Mouse (Mus musculus) layer of hippocampus, adult 6 months (tissue): ENCODE results near the gene Pi4k2b. TPM values are rescaled to one million over a fixed set of nuclear protein-coding genes. Genes with fewer than 3 reads are reported as not detected.

Experiments
- long read RNA-seq, 2 experiments: library from polyadenylated mRNA; unstranded; transcript quantifications; one replicate each; pipeline ENCODE4 v2.0.0; 2019 to 2020
- polyA plus RNA-seq: library from polyadenylated mRNA; unstranded; fragments of <200 nt; fragmentation: Nextera tagmentation; gene quantifications from 2 replicates; pipeline ENCODE4 v1.2.3, GENCODE M21; 2021

Pi4k2b gene
- 1.0 and 1.6 TPM in 2 replicates for polyA plus RNA-seq
- long read RNA-seq, experiment 1, partial matches to known transcripts: 1 of 3 reads
- long read RNA-seq, experiment 1, other reads (novel, unspliced or antisense): 0 of 3 reads
- long read RNA-seq, experiment 2, transcript Pi4k2b-201 (10 exons, 3,139 nt): major isoform, 10 of 15 reads
- long read RNA-seq, experiment 2, partial matches to known transcripts: 0 of 15 reads
- long read RNA-seq, experiment 2, other reads (novel, unspliced or antisense): 4 of 15 reads

DNA sequence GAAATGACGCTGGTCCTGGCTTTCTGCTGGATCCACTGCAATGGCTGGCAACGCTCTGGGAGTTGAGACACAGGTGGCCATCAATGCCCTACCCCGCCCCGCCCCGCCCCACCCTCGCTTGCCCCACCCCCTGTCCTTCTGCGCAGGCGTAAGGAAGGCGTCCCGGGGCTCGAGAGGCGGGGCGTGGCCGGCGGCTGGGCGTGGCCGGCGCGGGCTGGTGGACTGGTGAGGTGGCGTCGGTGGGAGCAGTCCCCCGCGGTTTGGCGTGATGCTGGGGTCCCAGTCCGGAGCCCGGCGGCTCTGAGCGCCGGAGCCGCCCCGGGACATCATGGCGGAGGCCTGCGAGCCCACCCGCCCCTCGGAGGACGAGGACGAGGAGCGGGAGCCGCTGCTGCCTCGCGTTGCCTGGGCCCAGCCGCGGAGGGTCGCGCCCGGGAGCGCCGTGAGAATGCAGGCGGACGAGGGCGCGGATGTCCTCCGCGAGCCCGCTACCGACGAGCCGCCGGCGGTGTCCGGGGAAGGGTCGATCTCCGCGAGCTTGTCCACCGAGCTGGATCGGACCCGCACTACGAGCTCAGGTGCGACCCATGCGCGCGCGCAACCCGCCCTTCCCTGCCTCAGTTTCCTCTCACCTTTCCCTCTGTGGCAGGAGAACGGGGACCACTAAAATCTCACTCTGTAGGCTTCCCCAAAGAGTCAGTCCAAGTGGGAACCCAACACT is at the start of gene Pi4k2b:
Pi4k2b (plus strand) TSS at position 184 of the 721 bp plus-strand sequence.

DNA sequence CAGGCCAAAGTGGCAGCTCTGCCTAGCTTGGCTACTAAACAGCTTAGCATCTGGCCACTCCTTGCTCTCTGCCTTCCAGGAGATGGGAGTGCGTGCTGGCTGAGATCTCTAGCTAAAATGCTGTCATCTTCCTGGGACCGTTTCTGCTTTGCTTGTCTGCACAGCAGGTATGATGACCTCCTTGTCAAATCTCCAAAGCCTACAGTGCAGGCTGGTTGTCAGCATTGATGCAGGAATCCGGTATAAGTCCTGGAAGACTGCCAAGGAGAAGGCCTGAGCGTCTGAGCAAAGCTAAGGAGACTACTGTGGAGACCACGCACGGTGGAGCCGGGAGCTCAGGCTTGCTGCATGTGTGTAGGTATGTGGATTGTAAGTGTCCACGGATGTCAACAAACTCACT is 33.9 kb downstream of the Pi4k2b start, which contains the start of gene Zcchc4:
Zcchc4 (plus strand) TSS at position 173 of the 400 bp plus-strand sequence.

Other genes starting within 250 kb of the Pi4k2b start
- gene Lgi2, start 175.1 kb upstream of the Pi4k2b start, polyA plus RNA-seq: 1.8 and 2.5 TPM in 2 replicates
- 3.4 and 4.5 TPM in 2 replicates for gene Sepsecs, start 71.9 kb upstream of the Pi4k2b start, polyA plus RNA-seq
- 4.9 and 5.4 TPM in 2 replicates for gene Zcchc4, start 33.8 kb downstream of the Pi4k2b start, polyA plus RNA-seq
- 34.8 and 40.9 TPM in 2 replicates for gene Anapc4, start 92.4 kb downstream of the Pi4k2b start, polyA plus RNA-seq